In the genomic region with DNA sequence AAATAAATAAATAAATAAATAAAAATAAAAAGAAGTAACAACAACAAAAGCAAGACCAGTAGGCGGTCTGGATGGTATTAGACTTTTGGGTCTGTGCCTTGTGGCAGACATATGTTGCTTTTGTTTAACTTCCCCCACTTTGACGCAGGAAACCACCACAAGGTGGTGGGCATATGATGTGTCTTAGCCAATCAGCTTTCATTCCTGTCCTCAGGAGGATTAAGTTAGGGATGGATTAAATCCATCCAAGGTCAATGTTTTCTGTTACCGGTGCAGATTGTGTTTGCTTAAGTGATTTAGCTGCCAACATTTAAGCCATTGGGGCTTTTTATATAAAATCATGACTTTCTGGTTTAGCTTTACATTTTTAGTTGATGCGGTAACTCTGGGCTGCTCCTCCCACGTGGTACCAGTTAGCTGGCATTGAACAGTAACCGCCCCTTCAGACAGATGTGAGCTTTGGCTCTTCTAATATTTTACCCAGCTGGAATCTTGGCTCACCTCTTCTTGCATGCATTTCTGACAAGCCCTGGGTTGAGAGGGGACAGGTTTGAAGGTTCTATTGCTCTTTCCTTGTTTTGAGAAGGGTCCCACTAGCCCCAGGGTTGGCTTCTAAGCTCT, we compare ENCODE assay signal across 18 mouse cellular contexts.
DNase-seq lines count a peak whose midpoint lies in the region; ATAC-seq and TF ChIP-seq lines count a peak whose summit lies in the region.
"Had no signal": no experiment of that assay in that cellular context is flagged by ENCODE, and none has a peak within 500 bp of the region (broad histone marks: within the 10 kb centered on the region; RNA-seq: fewer than 3 reads in every experiment).

No protein-coding gene starts in this region.

- 54% methylated on average over 6 of the region's 6 CpGs for WGBS in embryonic facial prominence, embryonic 10.5 days
- 44% methylated on average over 6 of the region's 6 CpGs for WGBS in limb, embryonic 11.5 days

- H3K9me3 ChIP-seq in embryonic facial prominence, embryonic 10.5 days, result no peaks in the 10 kb centered on the region
- no peaks in the 10 kb centered on the region for H3K9me3 ChIP-seq in limb, embryonic 11.5 days (ENCODE audit: control insufficient read depth, low read length)
- H3K9me3 ChIP-seq: liver, embryonic 15.5 days; midbrain, embryonic 13.5 days had no signal

- peaks cover 34% of the 10 kb centered on the region for H3K4me1 ChIP-seq in embryonic facial prominence, embryonic 10.5 days
- H3K4me1 ChIP-seq in limb, embryonic 11.5 days (ENCODE audit: control insufficient read depth, insufficient read depth, low read length), result peaks cover 7% of the 10 kb centered on the region; the same call in 1 of the 2 replicates
- H3K4me1 ChIP-seq: liver, embryonic 15.5 days had no signal

- H3K27ac ChIP-seq in layer of hippocampus, adult 2 months, result no peak overlapping the region
- no peak overlapping the region for H3K27ac ChIP-seq in embryonic facial prominence, embryonic 10.5 days (replicated peaks)
- no peak overlapping the region for H3K27ac ChIP-seq in limb, embryonic 11.5 days (replicated peaks; ENCODE audit: low read depth, low read length)
- H3K27ac ChIP-seq: gastrocnemius, adult 2 months; kidney, postnatal 0 days; liver, embryonic 15.5 days; midbrain, embryonic 13.5 days had no signal

- H3K4me2 ChIP-seq in limb, embryonic 11.5 days (ENCODE audit: low read depth, severe bottlenecking), result no peak overlapping the region
- H3K4me2 ChIP-seq: liver, embryonic 15.5 days; midbrain, embryonic 13.5 days had no signal

- peak in 1 of 2 experiments; percentile 21 for DNase-seq in layer of hippocampus, adult 2 months (ENCODE audit: low spot score in 2 of 2)
- DNase-seq in layer of hippocampus, adult 11-12 months (ENCODE audit: low spot score), result no peak
- peak; percentile 54 for DNase-seq in brain, adult 2 months (ENCODE audit: low read depth, low spot score)
- DNase-seq in embryonic facial prominence, embryonic 10.5 days (ENCODE audit: low spot score), result peak; percentile 33
- DNase-seq in limb, embryonic 11.5 days (ENCODE audit: low spot score), result no peak
- no peak for DNase-seq in MN1 (ENCODE audit: low spot score)
- DNase-seq in kidney, postnatal 14 days, result no peak
- DNase-seq: adrenal gland, postnatal 10 days; cerebellum, adult 9-10 months; gastrocnemius, adult 2 months; heart, postnatal 14 days; lung, postnatal 10 days had no signal

- no peak overlapping the region for H3K9ac ChIP-seq in limb, embryonic 11.5 days (ENCODE audit: low read length)
- H3K9ac ChIP-seq: liver, embryonic 15.5 days; midbrain, embryonic 13.5 days had no signal

- H3K4me3 ChIP-seq in layer of hippocampus, adult 2 months, result no peak overlapping the region
- no peak overlapping the region for H3K4me3 ChIP-seq in embryonic facial prominence, embryonic 10.5 days
- no peak overlapping the region for H3K4me3 ChIP-seq in limb, embryonic 11.5 days (ENCODE audit: low read depth, low read length)
- H3K4me3 ChIP-seq: erythroblast, embryonic 14.5 days; gastrocnemius, adult 2 months; liver, embryonic 15.5 days; midbrain, embryonic 13.5 days had no signal

- H3K27me3 ChIP-seq in embryonic facial prominence, embryonic 10.5 days (replicated peaks; ENCODE audit: low read depth, poor library complexity, severe bottlenecking), result no peaks in the 10 kb centered on the region
- H3K27me3 ChIP-seq in limb, embryonic 11.5 days (ENCODE audit: control insufficient read depth, insufficient read depth, low read length), result no peaks in the 10 kb centered on the region
- H3K27me3 ChIP-seq: midbrain, embryonic 13.5 days had no signal

- no peaks in the 10 kb centered on the region for H3K36me3 ChIP-seq in embryonic facial prominence, embryonic 10.5 days (replicated peaks)
- H3K36me3 ChIP-seq in limb, embryonic 11.5 days (ENCODE audit: control insufficient read depth, insufficient read depth, low read length), result no peaks in the 10 kb centered on the region
- H3K36me3 ChIP-seq: G1E; liver, embryonic 15.5 days; midbrain, embryonic 13.5 days had no signal

- peak; percentile 21 for TF ChIP-seq CTCF in layer of hippocampus, adult 2 months (conservative IDR thresholded peaks at IDR 0.05)

- peak; percentile 69 for ATAC-seq in limb, embryonic 11.5 days (ENCODE audit: insufficient number of reproducible peaks, low FRiP score, low TSS enrichment, low read depth)
- ATAC-seq: forebrain, embryonic 16.5 days; midbrain, embryonic 13.5 days had no signal

Comparison
In these comparisons a context has a peak if more than half of its experiments do, and no peak if none do; other contexts are left out.
1. DNase-seq: peak in brain, adult 2 months (single experiment) and embryonic facial prominence, embryonic 10.5 days (single experiment); none in layer of hippocampus, adult 11-12 months (single experiment), limb, embryonic 11.5 days (single experiment), MN1 (single experiment) and kidney, postnatal 14 days (single experiment).